Comparison of ENCODE assay signal across 8 mouse cellular contexts in the genomic region with DNA sequence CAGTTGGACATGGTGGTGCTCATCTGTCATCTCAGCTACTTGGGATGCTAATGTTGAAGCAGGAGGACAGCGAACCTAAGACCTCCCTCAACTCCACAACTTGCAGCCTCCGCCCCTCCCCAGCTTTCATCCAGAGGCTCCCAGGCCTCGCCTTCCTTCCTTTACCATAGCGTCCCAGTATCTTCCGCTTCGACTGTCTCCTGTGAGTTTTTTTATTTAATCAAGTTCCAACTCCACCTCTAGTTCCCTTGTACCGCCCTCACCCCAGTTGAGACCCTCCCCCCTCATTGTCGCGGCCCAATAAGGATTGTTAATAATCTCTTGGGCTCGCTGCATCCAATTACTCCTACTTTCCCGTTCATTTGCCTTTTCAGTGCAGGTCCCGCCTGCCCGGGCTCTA. TPM values are rescaled to one million over a fixed set of nuclear protein-coding genes. Genes with fewer than 3 reads are reported as not detected.
DNase-seq lines count a peak whose midpoint lies in the region; ATAC-seq lines count a peak whose summit lies in the region.

No protein-coding gene starts in this region.

- intact Hi-C loops in left cerebral cortex, postnatal 4 days (cut with DNase I), result no loop called here

- peaks cover 39% of the 10 kb centered on the region for H3K27me3 ChIP-seq in hindbrain, embryonic 11.5 days (ENCODE audit: control insufficient read depth, insufficient read depth, low read length)
- H3K27me3 ChIP-seq in liver, embryonic 11.5 days (replicated peaks; ENCODE audit: control insufficient read depth, insufficient read depth, low read length), result peaks cover 91% of the 10 kb centered on the region

- H3K4me2 ChIP-seq in hindbrain, embryonic 11.5 days (replicated peaks; ENCODE audit: low read depth, low read length), result peak overlapping the region; percentile 99
- H3K4me2 ChIP-seq in liver, embryonic 11.5 days, result peak overlapping the region; percentile 91

- H3K36me3 ChIP-seq in hindbrain, embryonic 11.5 days (ENCODE audit: control insufficient read depth, insufficient read depth, low read length), result no peaks in the 10 kb centered on the region
- no peaks in the 10 kb centered on the region for H3K36me3 ChIP-seq in liver, embryonic 11.5 days (ENCODE audit: control insufficient read depth, insufficient read depth, low read length)

- H3K9me3 ChIP-seq in hindbrain, embryonic 11.5 days (ENCODE audit: control insufficient read depth, low read length), result no peaks in the 10 kb centered on the region
- H3K9me3 ChIP-seq in liver, embryonic 11.5 days (ENCODE audit: control insufficient read depth, low read length), result no peaks in the 10 kb centered on the region

- H3K9ac ChIP-seq in hindbrain, embryonic 11.5 days (ENCODE audit: low read depth, low read length), result no peak overlapping the region
- H3K9ac ChIP-seq in liver, embryonic 11.5 days (ENCODE audit: low read depth, low read length), result no peak overlapping the region

- ATAC-seq in hindbrain, embryonic 11.5 days (ENCODE audit: low FRiP score), result no peak
- no peak for ATAC-seq in liver, embryonic 11.5 days (replicated peaks; ENCODE audit: low FRiP score)
- no peak for ATAC-seq in frontal cortex, adult (ENCODE audit: low TSS enrichment)

- no peak overlapping the region for H3K27ac ChIP-seq in hindbrain, embryonic 11.5 days (ENCODE audit: low read depth, low read length)
- H3K27ac ChIP-seq in liver, embryonic 11.5 days (ENCODE audit: low read depth, low read length), result no peak overlapping the region

- DNase-seq in left cerebral cortex, postnatal 4 days, result peak; percentile 42
- DNase-seq in left cerebral cortex, adult 9 months (ENCODE audit: low spot score in 2 of 2), result no peak
- DNase-seq in cerebellum, adult 9-11 months, result peak; percentile 82
- peak; percentile 39 for DNase-seq in hindbrain, embryonic 11.5 days (ENCODE audit: low spot score)
- no peak for DNase-seq in liver, embryonic 11.5 days (ENCODE audit: low spot score)
- no peak for DNase-seq in adrenal gland, adult 8-10 months
- DNase-seq in gastrocnemius, adult 8-10 months (ENCODE audit: low spot score in 2 of 2), result no peak

- 0 out of 2 replicates have a peak overlapping the region, but pooled peaks have one; percentile 0 for H3K4me3 ChIP-seq in hindbrain, embryonic 11.5 days (ENCODE audit: low read depth, low read length)
- H3K4me3 ChIP-seq in liver, embryonic 11.5 days (ENCODE audit: low read depth, low read length), result peak overlapping the region; percentile 16; the same call in 1 of the 2 replicates

- 2% methylated on average over 13 of the region's 13 CpGs for WGBS in hindbrain, embryonic 11.5 days
- 4% methylated on average over 13 of the region's 13 CpGs for WGBS in liver, embryonic 11.5 days

- peaks cover 19% of the 10 kb centered on the region for H3K4me1 ChIP-seq in hindbrain, embryonic 11.5 days (replicated peaks; ENCODE audit: control insufficient read depth, insufficient read depth, low read length)
- H3K4me1 ChIP-seq in liver, embryonic 11.5 days (replicated peaks; ENCODE audit: control insufficient read depth, insufficient read depth, low read length), result peaks cover 3% of the 10 kb centered on the region; the same call in 1 of the 2 replicates

RNA-seq across cellular contexts. Expression of a gene that starts 0.5 kb away (rescaled TPM):
- total RNA-seq in left cerebral cortex, postnatal 4 days (2021), result 10 to 100 TPM; 31.0 to 33.0 TPM
- polyA plus RNA-seq in hindbrain, embryonic 11.5 days (2014; fragmentation: Nextera tagmentation; extraction: Ambion mirVana), result 1.4 and 2.1 TPM in 2 replicates
- 0.22 and 0.23 TPM in 2 replicates for polyA plus RNA-seq in liver, embryonic 11.5 days (2014; fragmentation: Nextera tagmentation; extraction: Ambion mirVana)
- 10 to 100 TPM in 1 of 4 experiments, 1 to 10 TPM in 3; 4.7 to 11.1 (median 7.8) TPM for total RNA-seq in adrenal gland, adult 8-10 months (2022)
- total RNA-seq in gastrocnemius, adult 8-10 months (2022), result 1 to 10 TPM; 3.6 to 5.1 (median 4.5) TPM

RNA-seq across cellular contexts. Expression of a gene that starts 17.8 kb away (rescaled TPM):
- total RNA-seq in left cerebral cortex, postnatal 4 days (2021), result under 1 TPM in 1 of 2 experiments, not detected in 1; 0.30 TPM
- polyA plus RNA-seq in hindbrain, embryonic 11.5 days (2014; fragmentation: Nextera tagmentation; extraction: Ambion mirVana), result 0.28 and 0.66 TPM in 2 replicates
- 1.4 and 2.1 TPM in 2 replicates for polyA plus RNA-seq in liver, embryonic 11.5 days (2014; fragmentation: Nextera tagmentation; extraction: Ambion mirVana)
- total RNA-seq in adrenal gland, adult 8-10 months (2022), result 1 to 10 TPM in 3 of 4 experiments, under 1 TPM in 1; 1.00 to 2.0 (median 1.5) TPM
- total RNA-seq in gastrocnemius, adult 8-10 months (2022), result under 1 TPM in 3 of 4 experiments, not detected in 1; 0.22 to 0.46 (median 0.40) TPM

RNA-seq across cellular contexts. Expression of a gene that starts 36.2 kb away (rescaled TPM):
- 10 to 100 TPM; 44.4 to 55.0 TPM for total RNA-seq in left cerebral cortex, postnatal 4 days (2021)
- 70.8 and 72.7 TPM in 2 replicates for polyA plus RNA-seq in hindbrain, embryonic 11.5 days (2014; fragmentation: Nextera tagmentation; extraction: Ambion mirVana)
- 65.6 and 69.2 TPM in 2 replicates for polyA plus RNA-seq in liver, embryonic 11.5 days (2014; fragmentation: Nextera tagmentation; extraction: Ambion mirVana)
- total RNA-seq in adrenal gland, adult 8-10 months (2022), result 100 to 1,000 TPM in 3 of 4 experiments, 10 to 100 TPM in 1; 94.3 to 153 (median 129) TPM
- 10 to 100 TPM; 38.0 to 45.8 (median 40.1) TPM for total RNA-seq in gastrocnemius, adult 8-10 months (2022)

RNA-seq across cellular contexts. Expression of a gene that starts 41.3 kb away (rescaled TPM):
- 10 to 100 TPM; 13.6 to 14.4 TPM for total RNA-seq in left cerebral cortex, postnatal 4 days (2021)
- 40.9 and 43.2 TPM in 2 replicates for polyA plus RNA-seq in hindbrain, embryonic 11.5 days (2014; fragmentation: Nextera tagmentation; extraction: Ambion mirVana)
- 119 and 128 TPM in 2 replicates for polyA plus RNA-seq in liver, embryonic 11.5 days (2014; fragmentation: Nextera tagmentation; extraction: Ambion mirVana)
- total RNA-seq in adrenal gland, adult 8-10 months (2022), result 10 to 100 TPM; 10.9 to 18.6 (median 15.9) TPM
- total RNA-seq in gastrocnemius, adult 8-10 months (2022), result 1 to 10 TPM; 4.6 to 5.9 (median 5.4) TPM

RNA-seq across cellular contexts. Expression of a gene that starts 58.1 kb away (rescaled TPM):
- total RNA-seq in left cerebral cortex, postnatal 4 days (2021), result under 1 TPM in 1 of 2 experiments, not detected in 1; 0.20 TPM
- not detected in 2 replicates for polyA plus RNA-seq in hindbrain, embryonic 11.5 days (2014; fragmentation: Nextera tagmentation; extraction: Ambion mirVana)
- 0.05 TPM in 1 of 2 replicates, not detected in the other for polyA plus RNA-seq in liver, embryonic 11.5 days (2014; fragmentation: Nextera tagmentation; extraction: Ambion mirVana)
- under 1 TPM; 0.32 to 0.77 (median 0.43) TPM for total RNA-seq in adrenal gland, adult 8-10 months (2022)
- not detected for total RNA-seq in gastrocnemius, adult 8-10 months (2022)

Comparison
In these comparisons a context has a peak if more than half of its experiments do, and no peak if none do; other contexts are left out.
1. DNase-seq: peak in left cerebral cortex, postnatal 4 days (single experiment), cerebellum, adult 9-11 months (single experiment) and hindbrain, embryonic 11.5 days (single experiment); none in left cerebral cortex, adult 9 months (0 of 2), liver, embryonic 11.5 days (single experiment), adrenal gland, adult 8-10 months (single experiment) and gastrocnemius, adult 8-10 months (0 of 2).